Mouse (Mus musculus): ENCODE measurements around the gene Tagln. TPM values are rescaled to one million over a fixed set of nuclear protein-coding genes. Genes with fewer than 3 reads are reported as not detected.

Gene Tagln
- total RNA-seq, 2 experiments from 2014 or later, result 8.5 to 9.9 TPM

DNA sequence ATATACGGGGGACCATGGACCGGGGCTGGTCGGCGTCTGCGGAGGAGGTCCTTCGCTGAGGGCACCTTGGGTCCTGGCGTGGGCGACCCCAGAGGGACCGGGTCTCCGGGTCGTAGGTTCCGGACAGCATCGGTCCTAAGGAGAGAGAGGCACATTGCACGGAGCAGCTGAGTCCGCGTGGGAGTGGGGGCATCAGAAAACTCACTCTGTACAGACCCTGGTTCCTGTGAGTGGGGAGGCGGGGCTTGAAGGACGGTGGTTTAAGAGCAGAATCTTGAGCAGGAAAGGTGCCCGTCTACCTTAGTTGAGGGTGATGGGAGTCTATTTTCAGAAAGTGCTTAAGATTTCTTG is 28.8 kb downstream of the Tagln start:
- peak in 1 of 2 experiments; percentile 18 for DNase-seq (ENCODE audit: low spot score in 2 of 2)

DNA sequence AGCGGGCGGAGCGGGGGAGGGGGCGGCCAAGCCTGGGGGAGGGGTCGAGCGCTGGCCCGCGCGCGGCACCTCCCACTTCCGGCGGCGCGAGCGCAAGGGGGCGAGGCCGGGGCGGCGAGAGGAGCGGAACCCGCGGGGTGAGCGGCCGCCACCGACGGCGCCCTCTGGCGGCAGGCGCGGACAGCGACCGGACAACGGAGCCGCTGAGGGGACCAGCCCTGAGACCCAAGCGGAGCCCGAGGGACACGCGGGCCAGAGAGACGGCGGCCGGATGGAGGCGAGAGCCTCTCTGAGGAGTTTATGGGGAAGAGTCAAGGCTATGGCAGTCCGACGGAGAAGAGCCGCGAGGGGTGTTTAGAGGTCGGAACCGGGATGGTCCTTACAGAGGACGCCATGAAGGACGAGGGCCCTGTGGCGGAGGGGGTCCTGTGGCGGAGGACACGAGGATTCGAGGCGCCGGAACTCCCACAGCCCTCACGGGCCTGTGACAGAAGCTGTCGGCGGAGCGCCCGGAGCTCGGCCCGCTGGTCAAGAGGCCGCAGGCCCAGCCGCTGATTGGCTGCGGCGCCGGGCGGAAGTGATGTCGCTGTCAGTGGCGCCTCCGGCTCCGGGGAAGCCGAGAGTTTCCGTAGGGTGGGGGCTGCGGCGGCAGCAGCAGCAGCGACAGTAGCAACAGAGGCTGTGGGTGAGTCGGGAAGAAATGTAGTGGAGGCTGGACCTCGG is 29.3 kb downstream of the Tagln start, which contains the start of the genes Pcsk7 and Rnf214:
Gene Pcsk7, plus strand, starts transcription at position 143 of the 723 bp plus-strand sequence.
Gene Rnf214, minus strand, starts transcription at position 557 of the 723 bp plus-strand sequence.
- DNase-seq (ENCODE audit: low spot score in 2 of 2), result peak; percentile 87 to 94

DNA sequence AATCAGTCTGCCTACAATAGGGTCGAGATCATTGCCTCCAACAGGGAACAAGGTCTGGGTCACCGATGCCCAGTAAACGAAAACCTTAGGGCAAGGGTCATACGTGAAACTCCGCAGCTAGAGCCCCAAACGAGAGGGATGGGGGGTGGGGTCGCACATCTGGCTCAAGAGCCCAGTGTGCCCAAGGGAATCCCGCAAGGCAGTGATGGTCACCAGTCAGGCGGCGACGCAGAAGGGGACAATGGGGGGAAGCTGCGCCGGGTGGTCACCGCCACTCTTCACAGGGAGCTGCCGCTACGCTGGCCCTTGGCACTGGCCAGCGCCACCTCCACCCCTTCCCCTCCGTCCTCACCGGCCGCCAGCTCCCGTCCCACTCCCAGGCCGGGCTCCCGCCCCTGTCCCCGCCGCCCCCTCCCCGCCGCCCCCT is 30.0 kb downstream of the Tagln start:
- peak in 1 of 2 experiments; percentile 13 for DNase-seq (ENCODE audit: low spot score in 2 of 2)

DNA sequence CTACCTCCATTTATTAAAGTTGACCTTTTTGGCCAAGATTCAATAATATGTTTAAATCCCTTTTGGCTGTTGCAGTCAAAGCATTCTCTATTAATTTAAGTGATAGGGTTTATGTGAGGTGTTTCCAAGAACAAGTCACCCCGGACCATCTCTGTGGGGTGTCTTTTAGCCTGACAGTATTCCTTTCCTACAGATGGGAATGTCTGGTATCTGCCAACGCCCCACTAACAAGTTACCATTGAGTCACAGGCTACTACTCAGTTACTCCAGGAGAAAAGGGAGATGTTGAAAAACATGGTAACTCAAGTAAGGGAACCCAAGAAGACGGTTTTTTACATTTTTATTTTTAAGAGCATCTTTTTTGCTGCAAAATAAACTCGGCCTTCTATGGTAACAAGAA is 30.7 kb downstream of the Tagln start:
- no peak for DNase-seq (ENCODE audit: low spot score in 2 of 2)

DNA sequence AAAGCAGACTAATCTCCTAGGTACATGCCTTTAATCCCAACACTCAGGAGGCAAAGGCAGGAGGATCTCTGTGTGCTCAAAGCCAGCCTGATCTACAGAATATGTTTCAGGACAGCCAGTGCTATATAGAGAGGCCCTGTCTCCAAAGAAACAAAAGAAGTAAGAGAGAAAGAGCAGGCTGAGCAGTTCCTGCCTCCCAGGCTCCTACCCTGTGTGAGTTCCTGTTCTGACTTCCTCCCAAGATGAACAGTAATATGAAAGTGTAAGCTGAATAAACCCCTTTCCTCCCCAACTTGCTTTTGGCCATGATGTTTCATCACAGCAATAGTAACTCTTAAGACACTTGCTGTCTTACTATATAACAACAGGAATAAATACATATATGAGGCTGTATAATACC is 42.2 kb downstream of the Tagln start:
- no peak for DNase-seq (ENCODE audit: low spot score in 2 of 2)

Small RNA genes lying within 50 kb of the gene (microRNA-seq; reads per million reads assigned to microRNA genes)
- gene Mir7087, result 0 reads per million in 2 experiments

Other genes with a start within 250 kb of the Tagln start
- 10 to 100 TPM; 12.1 to 13.4 TPM for gene Cep164, start 107.4 kb downstream of the Tagln start, total RNA-seq (2021)
- 10 to 100 TPM; 79.2 to 88.8 TPM for gene Bace1, start 97.5 kb downstream of the Tagln start, total RNA-seq (2021)
- gene Pcsk7, start 29.6 kb downstream of the Tagln start, total RNA-seq (2021), result 10 to 100 TPM; 21.3 to 21.6 TPM
- 10 to 100 TPM; 74.5 to 76.5 TPM for gene Rnf214, start 29.1 kb downstream of the Tagln start, total RNA-seq (2021)
- gene Sidt2, start 19.2 kb upstream of the Tagln start, total RNA-seq (2021), result 10 to 100 TPM; 78.5 to 80.9 TPM
- 100 to 1,000 TPM; 216 to 221 TPM for gene Pafah1b2, start 76.6 kb upstream of the Tagln start, total RNA-seq (2021)
- gene Sik3, start 76.8 kb upstream of the Tagln start, total RNA-seq (2021), result 100 to 1,000 TPM; 112 to 132 TPM